Mouse (Mus musculus) spleen, postnatal 10 days (tissue): ENCODE measurements around the gene Ccr1l1.
"Not testable (repeated sequence)": the region's sequence is repeated elsewhere in the genome, so short reads cannot be mapped to it uniquely, and the experiment has no call there.

ENCODE experiments used
- DNase-seq, 2 experiments: peaks; one replicate each; pipeline ENCODE4 v3.0.0; 2021 to 2022; ENCODE audit warnings: low spot score in 2 of 2

The Ccr1l1 gene

DNA sequence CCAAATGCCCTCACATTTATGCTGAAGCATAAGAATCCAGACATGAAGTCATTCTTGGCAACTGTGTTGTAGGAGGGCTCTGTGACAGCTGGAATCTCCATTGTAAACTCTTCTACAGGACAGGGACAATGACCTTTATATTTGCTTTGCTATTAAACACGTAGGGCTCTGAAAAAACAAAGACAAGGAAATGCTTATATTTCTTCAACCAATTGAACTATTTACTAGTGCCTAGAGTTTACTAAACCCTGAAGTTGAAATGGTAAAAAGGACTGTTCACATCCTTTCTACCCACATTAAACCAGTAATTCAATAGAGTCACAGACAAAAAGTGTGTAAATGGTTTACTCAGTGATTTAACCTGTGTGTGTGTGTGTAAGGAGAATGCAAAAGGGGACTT, at the start of gene Ccr1l1:
Gene Ccr1l1 (minus strand): TSS at position 101 of the 400 bp plus-strand sequence.
- DNase-seq: no peak

DNA sequence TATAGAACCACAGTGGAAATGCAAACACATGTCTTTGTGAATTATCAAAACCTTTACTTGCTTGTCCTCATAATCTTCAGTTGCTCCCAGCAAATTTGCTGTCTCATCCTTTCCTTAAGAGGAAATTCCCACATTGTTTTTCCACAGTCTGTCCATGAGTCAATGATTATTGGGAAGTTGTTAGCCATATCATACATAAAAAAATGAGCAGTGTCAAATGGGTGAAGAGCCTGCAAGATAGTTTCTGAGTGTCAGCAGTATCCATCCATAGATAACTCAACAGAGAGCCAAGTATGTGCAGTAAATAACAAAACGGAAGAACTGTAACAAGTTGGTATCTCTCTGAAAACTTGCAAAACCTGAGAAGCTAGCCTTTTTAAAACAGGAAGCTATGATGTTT, 43.5 kb upstream of the Ccr1l1 start, which contains the start of gene Ccr3:
Gene Ccr3 (plus strand): TSS at position 301 of the 400 bp plus-strand sequence.
- no peak for DNase-seq

DNA sequence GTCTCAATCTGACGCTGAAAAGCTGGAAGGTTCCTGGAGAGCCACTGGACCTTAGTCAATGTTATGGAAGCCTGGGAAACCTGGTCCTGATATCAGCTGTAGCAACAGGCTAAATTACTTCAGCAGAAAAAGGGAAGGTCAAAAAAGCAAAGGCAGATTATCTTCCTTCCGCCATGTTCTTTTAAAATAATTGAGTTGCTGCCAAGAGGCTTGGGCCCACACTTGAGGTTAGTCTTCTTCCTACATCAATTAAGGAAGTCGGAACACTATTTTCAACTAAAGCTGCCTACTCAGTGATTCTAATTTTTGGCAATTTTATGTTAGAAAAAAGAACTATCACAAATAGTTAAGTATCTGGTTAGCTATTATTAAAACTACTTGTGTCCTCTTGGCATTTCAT, 41.7 kb upstream of the Ccr1l1 start:
- no peak for DNase-seq

DNA sequence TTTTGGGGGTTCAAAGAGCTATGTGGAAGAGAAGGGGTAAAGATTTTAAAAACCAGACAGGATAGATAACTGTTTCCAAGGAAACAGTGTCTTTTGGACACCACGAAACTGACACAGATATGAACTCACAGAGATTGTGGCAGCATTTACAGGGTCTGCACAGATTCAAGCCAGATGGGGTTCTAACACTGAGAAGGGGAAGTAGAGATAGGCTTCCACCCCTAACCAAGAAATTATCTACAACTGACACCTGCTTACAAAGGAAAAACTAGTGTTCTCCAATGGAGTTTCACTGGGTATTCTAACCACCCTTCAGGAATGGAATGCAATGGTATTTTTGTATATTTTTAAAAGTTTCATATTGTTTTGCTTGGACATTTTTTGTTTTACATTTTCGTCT, 37.8 kb upstream of the Ccr1l1 start:
- DNase-seq: no peak

DNA sequence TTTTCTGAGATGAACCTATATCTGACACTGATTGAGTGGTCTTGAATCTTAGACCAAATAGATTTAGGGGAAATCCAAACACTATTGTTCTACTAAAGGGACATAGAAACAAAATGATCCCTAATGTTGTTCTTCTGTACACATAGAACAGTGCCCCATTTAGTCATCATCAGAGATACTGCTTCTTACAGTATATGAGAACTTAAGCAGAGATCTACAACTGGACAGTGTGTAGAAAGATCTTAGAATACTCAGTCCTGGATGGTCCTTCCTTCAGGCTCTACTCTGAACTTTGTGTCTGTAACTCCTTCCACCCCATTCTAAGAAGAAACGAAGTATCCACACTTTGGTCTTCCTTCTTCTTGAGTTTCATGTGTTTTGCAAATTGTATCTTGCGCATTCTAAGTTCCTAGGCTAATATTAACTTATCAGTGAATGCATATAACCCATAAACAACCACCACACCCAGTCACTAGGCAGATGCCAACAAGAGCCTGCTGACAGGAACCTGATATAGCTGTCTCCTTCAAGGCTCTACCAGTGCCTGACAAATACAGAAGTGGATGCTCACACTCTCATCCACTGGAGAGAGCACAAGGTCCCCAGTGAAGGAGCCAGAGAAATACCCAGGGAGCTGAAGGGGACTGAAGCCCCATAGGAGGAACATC, 36.9 kb upstream of the Ccr1l1 start:
- peak in 1 of 2 experiments; percentile 35 for DNase-seq

DNA sequence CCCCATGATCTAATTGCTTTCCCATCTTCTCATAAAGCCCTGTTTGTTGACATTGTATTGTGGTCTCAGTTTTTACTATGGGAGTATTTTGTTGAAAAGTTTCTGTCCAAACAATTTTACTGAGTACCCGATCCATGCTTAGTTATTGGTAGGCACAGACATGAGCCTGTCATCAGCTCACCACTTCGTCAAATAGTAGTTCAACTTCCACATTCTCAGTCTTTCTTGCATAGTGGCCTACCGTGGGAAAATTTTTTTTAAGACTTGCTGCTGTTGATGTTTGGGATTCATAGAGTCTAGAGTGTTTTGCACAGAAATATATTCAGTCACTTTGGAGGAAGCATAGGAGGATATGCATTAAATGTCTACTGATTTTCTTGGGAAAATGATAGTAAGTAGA, 35.1 kb upstream of the Ccr1l1 start:
- DNase-seq: no peak

DNA sequence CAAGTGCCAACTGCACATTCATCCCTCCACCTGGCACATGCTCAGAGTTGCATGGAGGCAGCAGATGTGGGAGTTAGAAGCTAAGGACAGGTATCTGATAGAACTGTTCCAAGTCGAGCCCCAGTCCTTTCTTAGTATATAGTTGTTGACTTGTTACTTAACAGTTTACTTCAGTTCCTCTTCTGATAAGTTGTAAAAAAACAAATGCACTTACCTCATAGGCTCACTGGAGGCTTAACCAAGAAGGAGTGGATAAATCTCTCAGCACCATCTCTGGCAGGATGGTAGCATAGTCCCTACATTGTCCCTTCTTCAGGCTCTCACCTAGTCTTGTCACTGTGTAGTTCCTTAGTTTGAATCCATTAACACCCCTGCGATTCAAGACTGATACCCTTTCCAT, 34.5 kb upstream of the Ccr1l1 start:
- DNase-seq: no peak

DNA sequence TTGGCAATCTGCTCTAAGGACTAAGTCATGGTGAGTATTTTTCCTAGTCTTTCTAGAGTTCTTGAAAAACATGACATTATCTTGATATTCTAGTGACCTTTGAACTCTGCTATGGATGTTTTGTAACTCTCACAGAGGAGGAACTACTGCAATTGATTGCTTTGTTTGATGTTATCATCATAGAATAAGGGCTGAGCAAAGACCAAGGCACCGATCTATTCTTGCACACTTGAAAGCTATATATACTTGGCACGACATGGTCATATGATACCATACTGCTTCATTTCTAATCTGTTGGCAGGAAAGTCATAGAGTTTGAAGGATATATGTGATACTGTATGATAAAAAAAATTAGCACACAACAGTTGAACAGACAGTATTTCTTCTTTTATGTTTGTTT, 21.6 kb upstream of the Ccr1l1 start:
- no peak for DNase-seq

DNA sequence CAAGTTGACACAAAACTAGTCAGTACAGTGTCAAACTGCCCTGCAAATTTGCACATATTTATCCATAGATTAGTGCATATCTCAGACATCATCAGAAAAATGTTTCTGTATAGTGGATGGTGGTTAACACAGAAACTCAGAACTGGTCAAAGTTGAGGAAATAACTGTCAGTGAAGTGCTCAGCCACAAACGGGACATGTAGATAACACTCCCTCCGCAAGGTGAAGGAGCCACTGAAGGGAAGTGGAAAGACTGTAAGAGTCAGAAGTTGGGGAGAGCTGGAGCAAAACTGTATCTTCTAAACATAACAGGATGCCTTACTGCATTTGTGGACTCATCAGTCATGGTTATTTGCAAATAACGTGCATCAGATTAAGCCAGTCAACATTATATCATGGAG, 19.5 kb upstream of the Ccr1l1 start:
- no peak for DNase-seq

DNA sequence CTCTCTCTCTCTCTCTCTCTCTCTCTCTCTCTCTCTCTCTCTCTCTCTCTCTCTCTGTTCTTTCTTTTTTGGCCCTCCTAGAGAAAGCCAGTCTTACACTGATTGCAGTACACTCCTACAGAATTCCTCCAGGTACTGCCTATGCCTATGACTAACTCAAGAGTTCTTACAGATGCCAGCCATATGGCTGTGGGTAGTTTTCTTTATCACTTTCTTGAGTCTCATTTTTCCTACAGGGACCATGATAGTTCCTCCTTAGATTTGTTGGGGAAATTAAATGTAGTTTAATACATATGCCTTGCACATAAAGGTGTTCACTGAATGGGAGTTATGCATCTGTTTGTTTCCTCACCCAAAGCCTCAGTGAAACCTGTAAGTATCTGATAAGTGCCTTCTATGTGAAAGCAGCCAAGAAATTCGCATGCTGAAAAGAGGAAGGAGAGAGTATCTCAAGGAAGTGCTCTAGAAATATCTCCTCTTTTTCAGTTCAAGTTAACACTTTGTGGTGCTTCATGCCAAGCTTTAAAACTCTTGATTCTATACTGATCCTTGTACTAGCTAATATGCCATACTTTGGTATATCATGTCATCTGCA, 13.2 kb upstream of the Ccr1l1 start:
- no peak for DNase-seq

DNA sequence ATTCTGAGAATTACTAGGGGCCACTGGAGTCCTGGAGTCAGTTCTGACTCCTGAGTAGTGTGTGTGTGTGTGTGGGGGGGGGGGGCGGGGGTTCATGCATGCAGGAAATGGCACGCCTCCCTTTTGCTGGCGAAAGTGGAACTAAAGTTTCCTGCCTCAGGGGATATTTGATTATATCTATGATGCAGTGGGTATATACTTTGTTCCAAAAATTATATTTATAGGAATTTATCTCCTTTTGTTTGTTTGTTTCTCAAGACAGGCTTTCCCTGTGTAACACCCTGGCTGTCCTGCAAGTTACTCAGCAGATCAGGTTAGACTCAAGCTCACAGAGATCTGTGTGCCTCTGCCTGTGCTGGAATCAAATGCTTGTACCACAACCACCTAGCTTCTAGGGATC, 11.5 kb upstream of the Ccr1l1 start:
- peak in 1 of 2 experiments; percentile 29 for DNase-seq

DNA sequence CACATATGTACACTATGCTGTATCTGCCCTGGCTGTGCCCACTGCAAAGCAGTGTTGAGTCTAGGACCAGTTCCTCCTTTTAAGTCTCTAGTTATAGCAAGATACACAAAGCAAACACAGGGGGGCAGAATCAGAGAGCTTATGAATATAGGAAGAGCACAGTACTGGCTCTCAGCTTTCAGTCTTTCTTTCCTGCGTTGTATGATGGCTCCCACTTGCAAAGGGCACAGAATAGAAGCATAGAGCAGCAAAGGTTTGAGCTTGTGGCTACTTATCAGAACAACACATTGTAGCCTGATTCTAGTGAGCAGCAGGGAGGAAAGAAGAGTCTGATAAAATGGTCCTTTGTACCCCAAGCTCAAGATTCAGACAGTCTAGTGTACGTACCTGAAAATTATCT, 8.0 kb upstream of the Ccr1l1 start:
- peak in 1 of 2 experiments; percentile 50 for DNase-seq

DNA sequence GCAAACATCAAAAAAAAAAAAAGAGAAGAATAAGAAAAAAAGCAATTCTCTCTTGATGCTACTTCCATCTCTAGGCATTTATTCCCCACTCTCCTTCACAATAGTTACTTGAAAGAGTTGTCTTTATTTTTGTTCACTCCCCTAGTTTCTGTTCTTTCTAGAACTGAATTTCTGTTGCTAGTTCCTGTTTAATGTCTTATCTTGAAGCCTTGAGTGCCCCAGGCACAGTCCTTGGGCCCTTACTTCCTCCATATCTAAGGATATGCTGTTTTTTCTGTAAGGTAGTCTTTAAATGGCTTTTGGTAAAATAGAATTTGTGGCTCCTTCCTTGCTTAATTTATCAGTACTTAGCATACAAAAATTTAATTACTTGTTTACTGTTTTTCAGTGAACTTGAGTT, 6.7 kb upstream of the Ccr1l1 start:
- DNase-seq: no peak

DNA sequence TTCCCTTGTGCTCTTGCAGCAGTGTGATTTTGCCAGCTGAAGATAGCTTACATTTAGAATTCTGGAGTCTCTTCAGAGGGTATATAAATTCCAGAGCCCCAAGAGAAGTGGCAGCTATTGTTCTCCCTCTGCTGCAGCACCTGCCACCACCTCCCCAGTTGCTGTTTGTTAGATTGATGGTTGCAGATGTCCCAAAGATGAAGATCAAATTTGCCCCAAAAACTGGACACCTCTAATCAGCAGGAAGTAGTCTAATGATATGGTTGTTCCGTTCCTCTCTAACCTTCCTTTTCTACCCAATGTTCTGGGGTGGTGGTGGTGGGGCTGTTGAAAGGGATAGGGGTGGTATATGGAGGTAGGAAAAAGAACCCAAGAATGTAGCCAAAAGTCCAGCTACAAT, 4.5 kb upstream of the Ccr1l1 start:
- DNase-seq: no peak

DNA sequence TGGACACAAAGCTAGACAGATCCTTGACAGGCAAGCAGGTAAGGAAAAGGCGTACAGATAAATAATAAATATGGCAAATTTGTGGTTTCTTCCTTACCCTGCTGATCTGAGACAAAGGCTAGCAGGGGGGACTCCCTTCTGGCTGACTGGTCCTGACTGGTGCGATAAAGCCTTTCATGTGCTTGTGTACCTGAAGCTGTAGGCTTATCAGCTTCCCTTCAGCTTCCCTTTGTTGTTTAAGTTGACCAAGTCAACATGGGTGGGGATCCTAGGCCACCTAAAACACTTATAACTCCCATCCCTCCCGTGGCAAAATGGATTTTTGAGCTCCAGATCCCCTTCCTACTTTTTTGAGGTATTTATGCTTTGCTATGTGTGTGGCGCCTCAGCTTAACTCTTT, 3.7 kb upstream of the Ccr1l1 start:
- DNase-seq: no peak

DNA sequence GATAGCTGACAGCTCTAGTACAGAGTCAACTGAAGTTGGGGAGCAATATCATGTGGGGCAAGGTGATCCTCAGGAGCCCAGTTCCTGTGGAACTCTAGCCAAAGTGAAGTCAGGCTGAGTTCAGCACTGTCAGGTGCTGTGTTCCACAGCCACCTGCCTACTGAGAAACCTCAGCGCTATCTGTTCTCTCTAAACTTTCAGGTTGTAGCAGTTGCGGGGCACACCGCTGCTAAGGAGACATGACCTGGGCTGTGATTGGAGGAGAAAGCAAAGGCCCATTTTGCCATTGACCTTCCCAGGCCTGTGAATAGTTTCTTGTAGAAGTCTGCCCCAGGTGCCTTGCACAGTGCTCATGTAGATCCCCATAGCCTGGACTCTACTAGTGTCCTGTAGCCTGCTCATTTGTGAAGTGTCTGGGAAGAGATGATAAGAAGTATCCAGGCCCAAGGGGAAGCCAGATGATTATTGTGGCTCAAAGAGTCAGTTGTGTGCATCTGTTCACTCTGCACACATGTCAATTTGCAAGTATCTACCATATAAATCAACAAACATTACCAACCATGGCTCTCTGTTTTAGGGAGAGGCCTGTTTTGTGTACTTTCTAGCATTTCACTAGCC, 2.8 kb upstream of the Ccr1l1 start:
- DNase-seq: not testable (repeated sequence)

DNA sequence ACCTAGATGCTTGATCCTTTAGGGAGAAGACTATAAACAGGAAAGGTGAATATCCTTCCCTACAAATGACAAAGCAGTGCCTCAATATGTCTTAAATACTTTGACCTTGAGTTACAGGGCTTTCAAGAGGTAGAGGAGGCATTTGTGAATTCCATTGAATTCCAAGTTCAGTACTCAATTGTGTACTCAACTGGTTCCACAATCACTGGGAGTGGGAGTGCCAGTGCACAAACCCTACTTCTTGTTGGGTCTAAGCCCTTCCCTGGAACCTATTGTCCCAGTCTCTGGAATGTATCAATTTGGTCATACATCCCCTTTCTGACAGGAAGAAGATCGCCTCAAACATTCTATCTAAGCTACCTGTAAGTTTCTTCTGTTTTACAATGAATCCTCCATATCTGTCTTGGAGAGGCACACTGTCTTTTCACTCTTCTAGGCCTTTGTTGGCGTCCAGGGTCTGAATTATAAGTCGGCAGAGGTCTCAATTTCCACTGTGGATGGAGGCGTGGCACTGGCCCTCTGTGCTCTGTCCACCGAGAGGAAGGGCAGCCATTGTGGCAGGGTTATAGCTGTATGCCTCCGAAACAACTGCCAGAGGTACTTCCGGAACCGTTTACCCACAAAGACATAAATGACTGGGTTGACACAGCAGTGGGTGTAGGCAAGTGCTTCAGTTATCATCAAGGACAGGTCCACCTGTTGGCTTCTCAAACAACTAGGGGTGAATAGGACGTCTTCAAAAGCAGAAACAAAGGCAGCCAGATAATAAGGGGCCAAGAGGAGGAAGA, 1.1 kb downstream of the Ccr1l1 start:
- DNase-seq: no peak

DNA sequence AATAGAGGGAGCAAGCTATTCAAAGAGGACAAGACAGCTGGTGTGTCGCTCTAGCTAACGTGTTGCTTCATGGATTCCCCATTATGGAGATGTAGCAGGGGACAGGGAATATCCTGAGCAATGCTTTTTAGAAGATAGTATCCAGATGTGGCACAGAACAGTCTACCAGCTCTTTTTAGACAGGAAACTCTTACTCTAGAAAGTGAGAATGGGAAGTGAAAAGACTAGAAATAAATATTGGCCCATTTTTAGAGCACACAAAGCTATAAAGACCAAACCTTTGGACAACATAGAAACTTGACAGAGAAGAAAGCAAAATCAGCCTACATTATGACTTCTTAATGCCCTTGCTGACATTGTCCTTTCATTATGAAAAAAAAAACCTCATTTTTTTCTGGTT, 2.6 kb downstream of the Ccr1l1 start:
- no peak for DNase-seq

DNA sequence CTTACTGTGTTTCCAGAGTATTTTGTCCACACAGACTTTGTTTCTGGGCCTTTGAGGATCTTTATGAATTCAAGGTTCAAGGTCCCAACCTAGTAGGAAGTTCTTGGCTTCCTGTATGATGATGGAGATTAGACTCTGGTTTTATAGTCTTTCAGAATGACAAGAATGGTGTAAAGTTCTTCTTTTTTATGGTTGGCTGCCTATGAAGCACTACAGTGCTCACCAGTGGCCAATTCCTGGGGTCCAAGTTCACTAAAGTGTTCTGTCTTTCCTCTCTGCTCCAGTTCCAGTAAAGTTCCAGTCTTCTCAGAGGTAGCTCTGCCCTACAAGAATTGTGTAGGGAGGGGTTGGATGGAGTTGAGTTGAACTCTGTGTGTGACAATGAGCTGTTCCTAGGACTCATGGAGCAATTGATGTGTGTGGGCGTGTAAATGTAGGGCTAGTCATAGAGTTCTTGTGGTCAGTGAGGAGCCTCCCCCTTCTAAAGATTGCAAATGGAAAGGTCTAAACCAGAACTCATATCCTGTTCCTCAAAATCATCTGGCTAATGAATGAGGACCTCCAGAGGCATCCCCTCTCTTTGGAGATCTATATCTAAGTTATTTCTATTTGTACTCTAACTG, 9.8 kb downstream of the Ccr1l1 start, which contains the start of gene Ccr1:
Gene Ccr1 (minus strand): TSS at position 403 of the 623 bp plus-strand sequence.
- no peak for DNase-seq

DNA sequence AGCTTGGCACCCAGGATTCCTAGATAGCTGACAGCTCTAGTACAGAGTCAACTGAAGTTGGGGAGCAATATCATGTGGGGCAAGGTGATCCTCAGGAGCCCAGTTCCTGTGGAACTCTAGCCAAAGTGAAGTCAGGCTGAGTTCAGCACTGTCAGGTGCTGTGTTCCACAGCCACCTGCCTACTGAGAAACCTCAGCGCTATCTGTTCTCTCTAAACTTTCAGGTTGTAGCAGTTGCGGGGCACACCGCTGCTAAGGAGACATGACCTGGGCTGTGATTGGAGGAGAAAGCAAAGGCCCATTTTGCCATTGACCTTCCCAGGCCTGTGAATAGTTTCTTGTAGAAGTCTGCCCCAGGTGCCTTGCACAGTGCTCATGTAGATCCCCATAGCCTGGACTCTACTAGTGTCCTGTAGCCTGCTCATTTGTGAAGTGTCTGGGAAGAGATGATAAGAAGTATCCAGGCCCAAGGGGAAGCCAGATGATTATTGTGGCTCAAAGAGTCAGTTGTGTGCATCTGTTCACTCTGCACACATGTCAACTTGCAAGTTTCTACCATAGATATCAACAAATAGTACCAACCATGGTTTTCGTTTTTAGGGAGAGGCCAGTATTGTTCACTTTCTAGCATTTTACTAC, 11.2 kb downstream of the Ccr1l1 start:
- not testable (repeated sequence) for DNase-seq

DNA sequence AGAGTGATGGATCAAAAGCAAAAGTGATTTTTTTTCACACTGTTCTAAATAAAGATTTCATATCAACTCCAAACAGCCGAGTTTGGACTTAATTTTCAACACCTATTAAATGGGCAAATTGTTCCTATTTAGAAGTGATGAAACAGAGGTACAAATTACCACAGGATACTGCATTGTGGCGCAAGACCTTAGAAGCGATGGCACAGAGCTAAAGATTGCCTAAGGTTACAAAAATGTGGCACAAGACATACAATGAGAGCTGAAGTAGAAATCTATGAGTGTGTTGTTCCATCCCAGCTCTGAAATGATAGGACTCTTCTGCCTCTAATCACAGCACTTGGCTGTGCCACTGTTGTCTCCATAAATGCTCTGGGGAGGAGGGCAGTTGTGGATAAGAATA, 13.4 kb downstream of the Ccr1l1 start:
- DNase-seq: no peak
